Mouse (Mus musculus) liver, embryonic 15.5 days (tissue): ENCODE results near the gene Gpr82. TPM values are rescaled to one million over a fixed set of nuclear protein-coding genes. Genes with fewer than 3 reads are reported as not detected.

Experiments used
- ATAC-seq: fragments of 200-750 bp; cut with Nextera tagmentation; 2 replicates; pipeline ENCODE4 v1.8.0; 2017; ENCODE audit warnings: moderate number of reproducible peaks, mild to moderate bottlenecking, moderate library complexity; ENCODE audit not compliant: insufficient read depth
- H3K27ac ChIP-seq: fragments of 300-500 bp; sonication (generic); replicated peaks from 2 replicates; pipeline ENCODE4 v1.5.1; 2015; ENCODE audit warnings: mild to moderate bottlenecking, inconsistent platforms
- H3K27me3 ChIP-seq: fragments of 300-500 bp; sonication (generic); 2 replicates; pipeline ENCODE4 v1.6.1; 2015; ENCODE audit warnings: mild to moderate bottlenecking, inconsistent platforms
- H3K36me3 ChIP-seq: fragments of 300-500 bp; sonication (generic); replicated peaks from 2 replicates; pipeline ENCODE4 v1.6.1; 2015; ENCODE audit warnings: moderate library complexity, mild to moderate bottlenecking, inconsistent platforms
- H3K4me1 ChIP-seq: fragments of 300-500 bp; sonication (generic); replicated peaks from 2 replicates; pipeline ENCODE4 v1.6.1; 2015; ENCODE audit warnings: inconsistent platforms
- H3K4me2 ChIP-seq: fragments of 300-500 bp; sonication (generic); 2 replicates; pipeline ENCODE4 v1.6.1; 2015; ENCODE audit warnings: moderate library complexity, mild to moderate bottlenecking, inconsistent platforms
- H3K4me3 ChIP-seq: fragments of 300-500 bp; sonication (generic); replicated peaks from 2 replicates; pipeline ENCODE4 v1.5.1; 2015; ENCODE audit warnings: mild to moderate bottlenecking, inconsistent platforms
- H3K9ac ChIP-seq: fragments of 300-500 bp; sonication (generic); 2 replicates; pipeline ENCODE4 v1.6.1; 2015; ENCODE audit warnings: moderate library complexity, mild to moderate bottlenecking, inconsistent platforms
- H3K9me3 ChIP-seq: fragments of 300-500 bp; sonication (generic); replicated peaks from 2 replicates; pipeline ENCODE4 v1.6.1; 2016; ENCODE audit warnings: inconsistent platforms
- WGBS: fragments of 180-500 bp; shearing (Covaris S2); methylation state at CpG from one replicate; pipeline ENCODE4 v1.1.7; 2015; ENCODE audit warnings: mixed read lengths; ENCODE audit not compliant: insufficient replicate concordance; 5-methylcytosine and 5-hydroxymethylcytosine counted together
- polyA plus RNA-seq: library from polyadenylated mRNA; unstranded; fragments of >200 nt; fragmentation: Nextera tagmentation; extraction: Ambion mirVana; gene quantifications from 2 replicates; pipeline ENCODE4 v1.2.1, GENCODE M21; 2015

Gene Gpr82
- polyA plus RNA-seq, 1 experiment from 2014 or later, result 0.03 TPM

DNA sequence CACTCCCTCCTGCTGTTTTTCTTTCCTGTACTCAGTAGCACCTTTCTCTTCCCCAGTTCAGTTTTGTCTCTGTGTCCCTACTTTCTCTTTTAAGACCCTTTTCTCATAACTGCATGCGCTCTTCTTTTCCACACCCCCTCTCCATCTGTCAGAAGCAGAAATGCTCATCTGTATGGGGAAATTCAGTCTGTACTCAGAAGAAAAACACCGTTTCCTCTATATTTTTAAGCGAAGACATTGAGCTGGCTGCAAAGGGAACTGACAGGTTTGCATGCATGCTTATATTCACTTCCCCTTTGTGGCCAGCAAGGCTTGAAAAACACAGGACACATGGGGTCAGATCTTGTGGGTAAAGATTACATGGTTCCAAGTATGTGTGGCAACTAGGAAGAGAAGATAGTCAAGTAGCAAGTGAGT is 6.2 kb upstream of the Gpr82 start:
- no peak overlapping the region for H3K4me3 ChIP-seq
- 25% methylated on average over 3 of the region's 3 CpGs for WGBS
- H3K27ac ChIP-seq, result peak overlapping the region; percentile 41; the same call in 1 of the 2 replicates
- peaks cover 12% of the 10 kb centered on the region for H3K4me1 ChIP-seq
- H3K36me3 ChIP-seq, result no peaks in the 10 kb centered on the region
- no peak overlapping the region for H3K9ac ChIP-seq
- no peaks in the 10 kb centered on the region for H3K27me3 ChIP-seq
- H3K4me2 ChIP-seq, result no peak overlapping the region
- no peak for ATAC-seq
- H3K9me3 ChIP-seq, result no peaks in the 10 kb centered on the region

GRCm38 (mm10) chrX:13655906-13656305 is 5.3 kb upstream of the Gpr82 start:
- no peak overlapping the region for H3K9ac ChIP-seq
- WGBS, result 48% methylated on average over 6 of the region's 6 CpGs
- no peaks in the 10 kb centered on the region for H3K36me3 ChIP-seq
- H3K4me2 ChIP-seq, result peak overlapping the region; percentile 53
- 0 out of 2 replicates have a peak overlapping the region, but pooled peaks have one; percentile 12 for H3K4me3 ChIP-seq
- no peak overlapping the region for H3K27ac ChIP-seq
- no peaks in the 10 kb centered on the region for H3K9me3 ChIP-seq
- no peak for ATAC-seq
- H3K27me3 ChIP-seq, result no peaks in the 10 kb centered on the region
- peaks cover 12% of the 10 kb centered on the region for H3K4me1 ChIP-seq

- H3K4me1 ChIP-seq, result peaks cover 12% of the 10 kb centered on the region
- H3K9ac ChIP-seq, result no peak overlapping the region
- WGBS, result 0% methylated on average over 1 of the region's 1 CpGs
- no peaks in the 10 kb centered on the region for H3K36me3 ChIP-seq
- ATAC-seq, result no peak
- H3K27me3 ChIP-seq, result no peaks in the 10 kb centered on the region
- no peaks in the 10 kb centered on the region for H3K9me3 ChIP-seq
- H3K27ac ChIP-seq, result no peak overlapping the region
- H3K4me3 ChIP-seq, result no peak overlapping the region
- H3K4me2 ChIP-seq, result no peak overlapping the region
Measured at GRCm38 (mm10) chrX:13656721-13657120, 4.4 kb upstream of the Gpr82 start.

- no peak for ATAC-seq
- Histone ChIP-seq H3K4me2 (no peak overlapping the region), H3K27ac (no peak overlapping the region), H3K9ac (no peak overlapping the region), H3K36me3 (no peaks in the 10 kb centered on the region), H3K4me1 (peaks cover 7% of the 10 kb centered on the region; the same call in 1 of the 2 replicates), H3K4me3 (no peak overlapping the region), H3K9me3 (no peaks in the 10 kb centered on the region), H3K27me3 (no peaks in the 10 kb centered on the region)
- 64% methylated on average over 3 of the region's 3 CpGs for WGBS
Measured at GRCm38 (mm10) chrX:13658616-13659140, 2.5 kb upstream of the Gpr82 start.

GRCm38 (mm10) chrX:13659201-13659890 is 1.8 kb upstream of the Gpr82 start:
- ATAC-seq, result no peak
- H3K9me3 ChIP-seq, result no peaks in the 10 kb centered on the region

DNA sequence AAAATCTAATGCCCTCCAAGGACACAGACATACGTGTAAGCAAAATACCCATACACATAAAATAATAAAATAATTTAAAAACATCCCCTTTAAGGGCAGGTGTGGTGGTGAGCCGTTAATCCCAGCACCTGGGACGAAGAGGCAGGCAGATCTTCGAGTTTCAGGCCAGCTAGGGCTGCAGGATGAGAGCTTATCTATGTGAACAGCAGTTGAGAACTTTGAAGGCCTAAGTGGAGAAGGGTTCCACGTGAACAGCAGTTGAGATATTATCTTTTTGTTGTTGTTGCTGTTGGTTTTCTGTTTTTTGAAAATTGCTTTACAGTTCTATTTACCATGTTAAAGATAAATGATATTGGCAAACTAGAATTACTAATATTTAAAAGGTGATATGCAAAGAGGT is 7.7 kb downstream of the Gpr82 start:
- Histone ChIP-seq H3K36me3 (no peaks in the 10 kb centered on the region), H3K27ac (no peak overlapping the region), H3K4me2 (no peak overlapping the region), H3K4me1 (0 out of 2 replicates have a peak, but pooled peaks cover 2% of the 10 kb centered on the region), H3K9me3 (no peaks in the 10 kb centered on the region), H3K27me3 (no peaks in the 10 kb centered on the region), H3K4me3 (no peak overlapping the region), H3K9ac (no peak overlapping the region)
- 31% methylated on average over 5 of the region's 5 CpGs for WGBS
- ATAC-seq, result peak; percentile 73

More at GRCm38 (mm10) chrX:13659201-13659890, 1.8 kb upstream of the Gpr82 start:
- 51% methylated on average over 4 of the region's 4 CpGs for WGBS
- Histone ChIP-seq H3K27me3 (no peaks in the 10 kb centered on the region), H3K4me3 (no peak overlapping the region), H3K36me3 (no peaks in the 10 kb centered on the region), H3K4me1 (peaks cover 7% of the 10 kb centered on the region; the same call in 1 of the 2 replicates), H3K9ac (no peak overlapping the region), H3K4me2 (no peak overlapping the region), H3K27ac (no peak overlapping the region)

- H3K4me2 ChIP-seq, result no peak overlapping the region
- H3K36me3 ChIP-seq, result no peaks in the 10 kb centered on the region
- 66% methylated on average over 3 of the region's 3 CpGs for WGBS
- ATAC-seq, result no peak
- H3K27ac ChIP-seq, result no peak overlapping the region
- H3K9ac ChIP-seq, result no peak overlapping the region
- H3K4me3 ChIP-seq, result no peak overlapping the region
- 0 out of 2 replicates have a peak, but pooled peaks cover 2% of the 10 kb centered on the region for H3K4me1 ChIP-seq
- no peaks in the 10 kb centered on the region for H3K27me3 ChIP-seq
- H3K9me3 ChIP-seq, result no peaks in the 10 kb centered on the region
Measured at GRCm38 (mm10) chrX:13670342-13670741, 9.2 kb downstream of the Gpr82 start.

- Histone ChIP-seq H3K9me3 (no peaks in the 10 kb centered on the region), H3K36me3 (no peaks in the 10 kb centered on the region), H3K4me1 (0 out of 2 replicates have a peak, but pooled peaks cover 2% of the 10 kb centered on the region), H3K27me3 (no peaks in the 10 kb centered on the region), H3K9ac (no peak overlapping the region), H3K27ac (no peak overlapping the region), H3K4me2 (no peak overlapping the region), H3K4me3 (no peak overlapping the region)
- 73% methylated on average over 3 of the region's 3 CpGs for WGBS
- ATAC-seq, result no peak
Measured at GRCm38 (mm10) chrX:13673001-13673400, 11.8 kb downstream of the Gpr82 start.

GRCm38 (mm10) chrX:13681748-13682147 is 20.6 kb downstream of the Gpr82 start:
- no peaks in the 10 kb centered on the region for H3K36me3 ChIP-seq
- H3K4me3 ChIP-seq, result no peak overlapping the region
- H3K4me1 ChIP-seq, result no peaks in the 10 kb centered on the region; the same call in 1 of the 2 replicates
- ATAC-seq, result no peak
- WGBS, result 75% methylated on average over 3 of the region's 3 CpGs
- H3K9me3 ChIP-seq, result no peaks in the 10 kb centered on the region
- H3K27ac ChIP-seq, result no peak overlapping the region
- no peaks in the 10 kb centered on the region for H3K27me3 ChIP-seq
- no peak overlapping the region for H3K9ac ChIP-seq
- no peak overlapping the region for H3K4me2 ChIP-seq

DNA sequence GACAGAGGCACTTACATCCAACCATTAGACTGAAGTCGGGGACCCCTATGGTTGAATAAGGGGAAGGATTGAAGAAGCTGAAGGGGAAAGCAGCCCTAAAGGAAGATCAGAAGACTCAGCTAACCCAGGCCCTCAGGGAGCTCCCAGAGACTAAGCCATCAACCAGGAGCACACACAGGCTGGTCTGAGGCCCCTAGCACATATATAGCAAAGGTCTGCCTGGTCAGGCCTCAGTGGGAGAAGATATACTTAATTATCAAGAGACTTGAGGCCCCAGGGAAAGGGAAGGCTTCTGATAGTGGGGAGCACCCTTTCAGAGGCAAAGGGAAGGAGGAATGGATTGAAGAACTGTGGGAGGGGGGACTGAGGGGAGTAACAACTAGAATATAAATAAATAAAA is 25.4 kb downstream of the Gpr82 start:
- Histone ChIP-seq H3K4me1 (no peaks in the 10 kb centered on the region; the same call in 1 of the 2 replicates), H3K4me3 (no peak overlapping the region), H3K9ac (no peak overlapping the region), H3K36me3 (no peaks in the 10 kb centered on the region), H3K27ac (no peak overlapping the region), H3K4me2 (no peak overlapping the region), H3K9me3 (no peaks in the 10 kb centered on the region), H3K27me3 (no peaks in the 10 kb centered on the region)
- 43% methylated on average over 1 of the region's 1 CpGs for WGBS
- peak; percentile 52 for ATAC-seq

DNA sequence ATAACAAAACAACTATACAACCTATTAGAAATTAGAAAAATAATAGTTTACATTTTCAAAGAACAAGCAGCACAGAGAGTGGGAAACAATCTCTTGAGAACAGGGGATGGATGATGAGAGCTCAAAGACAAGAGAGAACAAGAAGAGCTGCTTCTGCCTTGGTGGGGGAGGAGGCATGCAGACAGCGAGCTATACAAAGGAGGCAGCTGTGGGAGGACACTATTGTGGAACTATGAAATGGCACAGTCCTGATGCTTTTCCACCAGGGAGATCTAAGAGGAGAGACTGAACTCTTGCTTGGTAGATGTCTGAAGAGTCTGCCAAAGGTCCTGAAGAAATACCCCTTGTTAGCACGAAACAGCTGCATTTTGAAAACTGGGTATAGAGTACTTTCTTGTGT is 27.2 kb downstream of the Gpr82 start:
- no peak overlapping the region for H3K27ac ChIP-seq
- H3K4me2 ChIP-seq, result no peak overlapping the region
- H3K36me3 ChIP-seq, result no peaks in the 10 kb centered on the region
- H3K27me3 ChIP-seq, result no peaks in the 10 kb centered on the region
- H3K4me3 ChIP-seq, result no peak overlapping the region
- no peak overlapping the region for H3K9ac ChIP-seq
- no peaks in the 10 kb centered on the region for H3K9me3 ChIP-seq
- no peaks in the 10 kb centered on the region; the same call in 1 of the 2 replicates for H3K4me1 ChIP-seq
- ATAC-seq, result no peak
- 70% methylated on average over 2 of the region's 2 CpGs for WGBS
